Mouse (Mus musculus): ENCODE data around the gene Nsmce3.

- no peak for TF ChIP-seq POLR2A (IDR thresholded peaks at IDR 0.05; ENCODE audit: low read depth, low read length)
- TF ChIP-seq CTCF (conservative IDR thresholded peaks at IDR 0.05; ENCODE audit: insufficient read depth, insufficient read length, low read depth, low read length), result no peak
Measured at GRCm38 (mm10) chr7:64874941-64875340, 2.1 kb upstream of the Nsmce3 start.

All from kidney, adult 2 months (tissue).